8 mouse cellular contexts compared by ENCODE assay signal in genomic region chr10:45067436-45067925, GRCm38 (mm10). TPM values are rescaled to one million over a fixed set of nuclear protein-coding genes. Genes with fewer than 3 reads are reported as not detected.
DNase-seq lines count a peak whose midpoint lies in the region; ATAC-seq and TF ChIP-seq lines count a peak whose summit lies in the region.

No protein-coding gene starts in this region.

- no peaks in the 10 kb centered on the region for H3K27me3 ChIP-seq in kidney, adult 2 months (replicated peaks; ENCODE audit: control insufficient read depth, insufficient read depth, low read length)
- no peaks in the 10 kb centered on the region for H3K27me3 ChIP-seq in embryonic facial prominence, embryonic 12.5 days
- no peaks in the 10 kb centered on the region for H3K27me3 ChIP-seq in intestine, embryonic 15.5 days (replicated peaks)

- ATAC-seq in embryonic facial prominence, embryonic 12.5 days (ENCODE audit: insufficient number of reproducible peaks, insufficient read depth, low FRiP score, low TSS enrichment): peak; percentile 54
- peak; percentile 48 for ATAC-seq in intestine, embryonic 15.5 days
- ATAC-seq in megakaryocyte, adult 5-6 weeks (ENCODE audit: poor library complexity, severe bottlenecking): peak; percentile 37

- TF ChIP-seq CTCF in kidney, adult 2 months (conservative IDR thresholded peaks at IDR 0.05; ENCODE audit: insufficient read depth, insufficient read length, low read depth, low read length): no peak

- H3K9ac ChIP-seq in embryonic facial prominence, embryonic 12.5 days: peak overlapping the region; percentile 93
- H3K9ac ChIP-seq in intestine, embryonic 15.5 days: peak overlapping the region; percentile 92

- 0 out of 2 replicates have a peak, but pooled peaks cover 4% of the 10 kb centered on the region for H3K9me3 ChIP-seq in embryonic facial prominence, embryonic 12.5 days
- no peaks in the 10 kb centered on the region for H3K9me3 ChIP-seq in intestine, embryonic 15.5 days

- H3K4me3 ChIP-seq in kidney, adult 2 months (ENCODE audit: insufficient read depth, low read depth, low read length): peak overlapping the region; percentile 97
- H3K4me3 ChIP-seq in embryonic facial prominence, embryonic 12.5 days: peak overlapping the region; percentile 97
- peak overlapping the region; percentile 88 for H3K4me3 ChIP-seq in intestine, embryonic 15.5 days (replicated peaks)

- H3K4me2 ChIP-seq in embryonic facial prominence, embryonic 12.5 days (replicated peaks): peak overlapping the region; percentile 63
- peak overlapping the region; percentile 66 for H3K4me2 ChIP-seq in intestine, embryonic 15.5 days (replicated peaks)

- H3K36me3 ChIP-seq in kidney, adult 2 months (ENCODE audit: control insufficient read depth, insufficient read depth, low read length): no peaks in the 10 kb centered on the region
- no peaks in the 10 kb centered on the region; the same call in 1 of the 2 replicates for H3K36me3 ChIP-seq in embryonic facial prominence, embryonic 12.5 days
- H3K36me3 ChIP-seq in intestine, embryonic 15.5 days: no peaks in the 10 kb centered on the region

- peak overlapping the region; percentile 48; the same call in 1 of the 2 replicates for H3K27ac ChIP-seq in kidney, adult 2 months (ENCODE audit: insufficient read depth, low read depth, low read length)
- H3K27ac ChIP-seq in embryonic facial prominence, embryonic 12.5 days: peak overlapping the region; percentile 70
- peak overlapping the region; percentile 81 for H3K27ac ChIP-seq in intestine, embryonic 15.5 days

- DNase-seq in kidney, adult 2 months: peak; percentile 24
- no peak for DNase-seq in kidney, adult 11 months
- peak; percentile 61 for DNase-seq in ES-CJ7 (ENCODE audit: low read depth, low spot score)
- peak; percentile 24 for DNase-seq in thymus, postnatal 14 days
- no peak for DNase-seq in cerebellum, postnatal 36 days

- no peak for TF ChIP-seq POLR2A in kidney, adult 2 months (IDR thresholded peaks at IDR 0.05; ENCODE audit: low read depth, low read length)

- WGBS in kidney, adult 2 months: under 1% methylated on average over 28 of the region's 28 CpGs
- WGBS in embryonic facial prominence, embryonic 12.5 days: under 1% methylated on average over 28 of the region's 28 CpGs
- under 1% methylated on average over 28 of the region's 28 CpGs for WGBS in intestine, embryonic 15.5 days

- peaks cover 11% of the 10 kb centered on the region; the same call in 1 of the 2 replicates for H3K4me1 ChIP-seq in kidney, adult 2 months (ENCODE audit: control insufficient read depth, insufficient read depth, low read length)
- peaks cover 15% of the 10 kb centered on the region for H3K4me1 ChIP-seq in embryonic facial prominence, embryonic 12.5 days
- H3K4me1 ChIP-seq in intestine, embryonic 15.5 days (replicated peaks): peaks cover 19% of the 10 kb centered on the region

RNA-seq across cellular contexts. Expression of gene Prep, which starts 0.5 kb away (rescaled TPM):
- 6.6 and 7.0 TPM in 2 replicates for polyA plus RNA-seq in kidney, adult 2 months (2012; rRNA removed)
- 27.1 and 27.8 TPM in 2 replicates for polyA plus RNA-seq in embryonic facial prominence, embryonic 12.5 days (2016; fragmentation: Nextera tagmentation; extraction: Ambion mirVana)
- 24.5 and 25.4 TPM in 2 replicates for polyA plus RNA-seq in intestine, embryonic 15.5 days (2015; fragmentation: Nextera tagmentation; extraction: Ambion mirVana)
- 5.5 and 6.9 TPM in 2 replicates for total RNA-seq in megakaryocyte, adult 5-6 weeks (2015)
- total RNA-seq in megakaryocyte, adult 5-6 weeks (2017): 8.7 and 9.8 TPM in 2 replicates

Comparison
In these comparisons a context has a peak if more than half of its experiments do, and no peak if none do; other contexts are left out.
1. DNase-seq: peak in kidney, adult 2 months (single experiment), ES-CJ7 (single experiment) and thymus, postnatal 14 days (single experiment); none in kidney, adult 11 months (single experiment) and cerebellum, postnatal 36 days (0 of 2).
2. Peak in every context shown above with its lines, with median percentiles within 50 percentile points of each other: H3K27ac ChIP-seq, H3K4me3 ChIP-seq and ATAC-seq.